Mouse (Mus musculus) heart, postnatal 0 days (tissue): ENCODE measurements around the gene Rbm6. TPM values are rescaled to one million over a fixed set of nuclear protein-coding genes. Genes with fewer than 3 reads are reported as not detected.

ENCODE experiments used
- ATAC-seq: fragments of 200-750 bp; cut with Nextera tagmentation; 2 replicates; pipeline ENCODE4 v1.8.0; 2017; ENCODE audit warnings: low read depth, moderate number of reproducible peaks, moderate library complexity; ENCODE audit not compliant: insufficient read depth
- DNase-seq: peaks from one replicate; pipeline ENCODE4 v3.0.0-alpha.2; 2016; ENCODE audit warnings: low spot score
- H3K27ac ChIP-seq: fragments of 300-500 bp; sonication (generic); 2 replicates; pipeline ENCODE4 v1.5.1; 2014; ENCODE audit warnings: low read depth, mild to moderate bottlenecking
- H3K27me3 ChIP-seq: fragments of 300-500 bp; sonication (generic); 2 replicates; pipeline ENCODE4 v1.6.1; 2014; ENCODE audit warnings: low read length, mixed read lengths; ENCODE audit not compliant: control insufficient read depth, insufficient read depth
- H3K36me3 ChIP-seq: fragments of 300-500 bp; sonication (generic); replicated peaks from 2 replicates; pipeline ENCODE4 v1.6.1; 2014; ENCODE audit warnings: low read length, mixed read lengths; ENCODE audit not compliant: control insufficient read depth, insufficient read depth
- H3K4me1 ChIP-seq: fragments of 300-500 bp; sonication (generic); 2 replicates; pipeline ENCODE4 v1.6.1; 2014; ENCODE audit warnings: antibody characterized with exemption; ENCODE audit not compliant: control insufficient read depth, insufficient read depth
- H3K4me2 ChIP-seq: fragments of 300-500 bp; sonication (generic); 2 replicates; pipeline ENCODE4 v1.6.1; 2014; ENCODE audit warnings: low read depth, mild to moderate bottlenecking, low read length, moderate library complexity
- H3K4me3 ChIP-seq: fragments of 300-500 bp; sonication (generic); 2 replicates; pipeline ENCODE4 v1.5.1; 2014; ENCODE audit warnings: low read depth, low read length
- H3K9ac ChIP-seq: fragments of 300-500 bp; sonication (generic); replicated peaks from 2 replicates; pipeline ENCODE4 v1.6.1; 2014; ENCODE audit warnings: low read depth, low read length, mixed read lengths
- H3K9me3 ChIP-seq: fragments of 300-500 bp; sonication (generic); replicated peaks from 2 replicates; pipeline ENCODE4 v1.6.1; 2016; ENCODE audit warnings: low read length; ENCODE audit not compliant: control insufficient read depth
- CTCF ChIP-seq: IDR thresholded peaks from 2 replicates; pipeline ENCODE4 v1.5.1; 2016; ENCODE audit warnings: antibody characterized with exemption, control low read depth, low read depth
- EP300 ChIP-seq: IDR thresholded peaks from 2 replicates; pipeline ENCODE4 v1.6.1; 2016; ENCODE audit warnings: antibody characterized with exemption, low read depth
- WGBS: fragments of 180-500 bp; shearing (Covaris S2); extraction: QIAGEN DNeasy Blood & Tissue Kit; methylation state at CpG from one replicate; pipeline ENCODE4 v1.1.7; 2014; 5-methylcytosine and 5-hydroxymethylcytosine counted together
- polyA plus RNA-seq: library from polyadenylated mRNA; unstranded; fragments of >200 nt; fragmentation: Nextera tagmentation; extraction: Ambion mirVana; gene quantifications from 2 replicates; pipeline ENCODE4 v1.2.1, GENCODE M21; 2015
- total RNA-seq: library from RNA; depleted of rRNA; stranded (reverse); fragments of >200 nt; gene quantifications from 2 replicates; pipeline ENCODE4 v1.2.3, GENCODE M21; 2014; ENCODE audit warnings: low replicate concordance

Gene Rbm6
- total and polyA plus RNA-seq, 2 experiments from 2014 or later, result 28.3 to 35.1 TPM

DNA sequence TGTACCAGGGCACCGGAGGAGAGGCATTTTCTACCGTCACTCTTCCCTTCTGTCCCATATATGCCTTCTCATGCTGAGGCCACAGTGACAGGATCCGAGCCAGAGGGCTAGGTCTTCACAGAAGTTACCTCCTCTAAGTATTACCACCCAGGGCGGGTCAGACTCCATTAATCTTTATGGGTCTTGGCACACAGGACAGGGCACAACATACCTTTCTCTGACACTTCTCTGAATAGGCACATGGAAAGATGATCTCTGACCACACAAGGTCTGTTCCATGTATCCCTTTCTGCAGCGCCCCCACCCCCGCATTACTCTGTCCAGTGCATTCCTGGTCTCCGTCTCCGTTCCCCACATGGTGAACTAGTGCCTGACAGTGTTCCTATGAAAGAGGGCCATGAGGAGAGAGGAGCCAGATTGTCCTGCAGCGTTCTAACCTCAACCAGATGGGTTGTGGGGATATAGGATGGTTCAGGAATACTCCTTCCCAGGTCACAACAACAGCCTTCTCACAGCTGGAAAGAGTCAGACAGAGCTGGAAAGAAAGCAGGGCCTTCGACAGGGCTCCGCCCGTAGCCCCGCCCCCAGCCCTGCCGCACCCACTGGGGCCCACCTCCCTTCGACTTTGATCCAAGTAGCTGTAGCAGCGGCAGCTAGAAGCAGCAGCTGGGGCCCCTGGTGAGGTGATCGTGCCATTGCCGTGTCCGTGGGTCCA, 33.4 kb upstream of the Rbm6 start, which contains the start of gene Mst1r:
TSS of gene Mst1r (plus strand) at position 622 of the 715 bp plus-strand sequence.
- Histone ChIP-seq H3K4me1 (no peaks in the 10 kb centered on the region), H3K4me2 (peak within 1 kb of the TSS; percentile 61), H3K9me3 (no peaks in the 10 kb centered on the region), H3K4me3 (peak within 1 kb of the TSS; percentile 37), H3K36me3 (peaks cover 3% of the 10 kb centered on the region; the same call in 1 of the 2 replicates), H3K27me3 (no peaks in the 10 kb centered on the region), H3K9ac (peak within 1 kb of the TSS; percentile 23), H3K27ac (peak within 1 kb of the TSS; percentile 17; the same call in 1 of the 2 replicates)
- DNase-seq, result peak; percentile 66
- TF ChIP-seq CTCF, result no peak; the same call in 1 of the 2 replicates
- TF ChIP-seq EP300, result no peak
- WGBS, result 19% methylated on average over 19 of the region's 19 CpGs
- ATAC-seq, result peak; percentile 65

DNA sequence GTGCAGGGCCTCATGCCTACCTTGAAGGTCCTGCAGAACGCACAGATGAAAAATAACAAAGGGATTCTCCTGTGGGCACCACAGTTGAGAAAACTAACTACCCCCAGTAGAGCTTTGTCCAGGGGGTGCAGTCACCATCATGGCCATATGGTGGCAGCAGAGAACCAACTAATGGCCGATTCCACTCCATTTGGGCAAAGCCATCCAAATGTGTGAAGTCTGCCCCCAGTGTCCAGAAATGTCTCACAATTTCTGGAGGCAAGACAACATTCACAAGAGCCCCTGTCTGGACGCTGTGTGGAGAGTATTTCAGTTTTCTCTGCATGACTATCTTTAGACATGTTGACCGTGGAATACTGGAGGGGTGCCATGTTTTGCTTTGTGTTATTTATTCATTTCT, 31.7 kb upstream of the Rbm6 start:
- Histone ChIP-seq H3K4me3 (no peak overlapping the region), H3K4me1 (no peaks in the 10 kb centered on the region), H3K4me2 (no peak overlapping the region), H3K27ac (peak overlapping the region; percentile 39; the same call in 1 of the 2 replicates), H3K9me3 (no peaks in the 10 kb centered on the region), H3K9ac (no peak overlapping the region), H3K36me3 (peaks cover 9% of the 10 kb centered on the region), H3K27me3 (0 out of 2 replicates have a peak, but pooled peaks cover 3% of the 10 kb centered on the region)
- 2% methylated on average over 4 of the region's 4 CpGs for WGBS
- peak; percentile 98 for TF ChIP-seq CTCF
- TF ChIP-seq EP300, result no peak
- ATAC-seq, result peak; percentile 70
- peak; percentile 82 for DNase-seq

DNA sequence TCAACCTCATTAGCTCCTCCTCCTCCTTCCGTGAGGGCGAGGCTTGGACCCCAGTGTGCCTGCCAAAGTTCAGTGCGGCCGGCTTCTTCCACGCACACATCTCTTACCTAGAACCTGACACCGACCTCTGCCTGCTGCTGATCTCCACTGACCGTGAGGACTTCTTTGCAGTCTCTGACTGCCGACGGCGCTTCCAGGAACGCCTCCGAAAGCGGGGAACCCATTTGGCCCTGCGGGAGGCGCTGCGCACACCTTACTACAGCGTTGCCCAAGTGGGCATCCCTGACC, 28.5 kb upstream of the Rbm6 start:
- Histone ChIP-seq H3K27ac (no peak overlapping the region), H3K9me3 (no peaks in the 10 kb centered on the region), H3K9ac (no peak overlapping the region), H3K4me3 (no peak overlapping the region), H3K4me2 (no peak overlapping the region; the same call in 1 of the 2 replicates), H3K4me1 (no peaks in the 10 kb centered on the region), H3K27me3 (0 out of 2 replicates have a peak, but pooled peaks cover 3% of the 10 kb centered on the region), H3K36me3 (peaks cover 21% of the 10 kb centered on the region)
- ATAC-seq (no peak), DNase-seq (no peak)
- TF ChIP-seq EP300 (no peak), CTCF (no peak)
- WGBS, result 33% methylated on average over 17 of the region's 17 CpGs

DNA sequence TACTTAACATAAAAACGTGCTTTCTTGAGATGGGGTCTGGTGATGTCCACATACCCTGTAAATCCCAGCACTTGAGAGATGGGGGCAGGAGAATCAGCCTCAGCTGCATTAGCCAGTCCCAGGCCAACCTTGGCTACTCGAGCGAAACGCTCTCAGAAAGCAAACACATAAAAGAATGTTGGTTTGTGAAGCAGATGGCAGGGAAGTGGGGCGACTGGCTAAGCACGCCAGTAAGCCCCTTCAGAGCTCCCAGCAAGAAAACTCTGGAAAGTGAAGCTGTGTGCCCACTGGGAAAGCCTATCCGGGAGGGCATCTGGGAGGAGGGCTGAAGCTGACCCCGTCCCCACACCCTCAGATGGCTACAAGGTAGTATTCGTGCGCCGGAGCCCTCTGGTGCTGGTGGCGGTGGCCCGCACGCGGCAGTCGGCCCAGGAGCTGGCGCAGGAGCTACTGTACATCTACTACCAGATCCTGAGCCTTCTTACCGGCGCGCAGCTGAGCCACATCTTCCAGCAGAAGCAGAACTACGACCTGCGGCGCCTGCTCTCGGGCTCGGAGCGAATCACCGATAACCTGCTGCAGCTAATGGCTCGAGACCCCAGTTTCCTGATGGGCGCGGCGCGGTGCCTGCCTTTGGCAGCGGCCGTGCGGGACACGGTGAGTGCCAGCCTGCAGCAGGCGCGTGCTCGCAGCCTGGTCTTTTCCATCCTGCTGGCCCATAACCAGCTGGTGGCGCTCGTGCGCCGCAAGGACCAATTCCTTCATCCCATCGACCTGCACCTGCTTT, 28.0 kb upstream of the Rbm6 start:
- WGBS, result 19% methylated on average over 44 of the region's 44 CpGs
- ATAC-seq, result no peak
- Histone ChIP-seq H3K9ac (0 out of 2 replicates have a peak overlapping the region, but pooled peaks have one; percentile 13), H3K27ac (no peak overlapping the region), H3K4me1 (no peaks in the 10 kb centered on the region), H3K4me2 (peak overlapping the region; percentile 57), H3K4me3 (peak overlapping the region; percentile 23), H3K27me3 (0 out of 2 replicates have a peak, but pooled peaks cover 3% of the 10 kb centered on the region), H3K36me3 (peaks cover 21% of the 10 kb centered on the region), H3K9me3 (no peaks in the 10 kb centered on the region)
- no peak for TF ChIP-seq EP300
- peak; percentile 47; the same call in 1 of the 2 replicates for TF ChIP-seq CTCF
- DNase-seq, result no peak

DNA sequence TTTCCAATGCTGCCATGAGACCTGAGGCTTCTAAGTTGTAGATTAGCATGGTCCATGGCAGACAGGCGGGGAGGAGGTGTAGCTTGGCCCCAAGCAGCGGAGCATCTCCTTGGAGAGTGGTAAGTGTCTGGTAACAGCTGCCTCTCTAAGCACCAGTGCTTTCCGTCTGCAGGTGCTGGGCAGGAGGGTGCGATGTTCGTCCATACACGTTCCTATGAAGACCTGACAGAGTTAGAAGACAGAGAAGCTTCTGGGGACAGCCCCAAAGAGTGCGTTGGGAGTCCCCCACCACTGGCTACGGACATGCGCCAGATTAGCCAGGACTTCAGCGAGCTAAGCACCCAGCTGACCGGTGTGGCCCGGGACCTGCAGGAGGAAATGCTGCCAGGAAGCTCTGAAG, 26.8 kb upstream of the Rbm6 start:
- no peaks in the 10 kb centered on the region for H3K9me3 ChIP-seq
- DNase-seq (no peak), ATAC-seq (no peak)
- 0 out of 2 replicates have a peak, but pooled peaks cover 3% of the 10 kb centered on the region for H3K27me3 ChIP-seq
- TF ChIP-seq CTCF, result no peak
- TF ChIP-seq EP300, result no peak
- 76% methylated on average over 12 of the region's 12 CpGs for WGBS
- H3K4me2 ChIP-seq, result no peak overlapping the region
- no peak overlapping the region for H3K9ac ChIP-seq
- no peak overlapping the region for H3K4me3 ChIP-seq
- H3K4me1 ChIP-seq, result no peaks in the 10 kb centered on the region
- peaks cover 21% of the 10 kb centered on the region for H3K36me3 ChIP-seq
- H3K27ac ChIP-seq, result no peak overlapping the region
